Mouse (Mus musculus): ENCODE data around the gene Abcc8. TPM values are rescaled to one million over a fixed set of nuclear protein-coding genes. Genes with fewer than 3 reads are reported as not detected.

Gene Abcc8
- polyA plus RNA-seq, 1 experiment from 2014 or later = 1.5 TPM

- DNase-seq (ENCODE audit: extremely low spot score, low spot score) = no peak
- Histone ChIP-seq H3K27ac (no peak overlapping the region), H3K36me3 (replicated peaks) (peaks cover 100% of the 10 kb centered on the region), H3K9me3 (no peaks in the 10 kb centered on the region), H3K4me1 (no peaks in the 10 kb centered on the region), H3K27me3 (ENCODE audit: poor library complexity, severe bottlenecking) (no peaks in the 10 kb centered on the region), H3K4me3 (no peak overlapping the region)
- WGBS = 95% methylated on average over 8 of the region's 8 CpGs
Observed at GRCm38 (mm10) chr7:46060688-46061087, 119.1 kb downstream of the Abcc8 start.

- Histone ChIP-seq H3K36me3 (replicated peaks) (peaks cover 100% of the 10 kb centered on the region), H3K4me3 (no peak overlapping the region), H3K27me3 (ENCODE audit: poor library complexity, severe bottlenecking) (no peaks in the 10 kb centered on the region), H3K9me3 (no peaks in the 10 kb centered on the region), H3K27ac (no peak overlapping the region), H3K4me1 (no peaks in the 10 kb centered on the region)
- WGBS = 92% methylated on average over 11 of the region's 11 CpGs
- no peak for DNase-seq (ENCODE audit: extremely low spot score, low spot score)
Observed at GRCm38 (mm10) chr7:46058882-46059281, 121.0 kb downstream of the Abcc8 start.

Other genes with a start within 250 kb of the Abcc8 start
- 0.10 and 0.33 TPM in 2 replicates for gene Abcc6, start 149.7 kb downstream of the Abcc8 start, polyA plus RNA-seq (2016; fragmentation: Nextera tagmentation; extraction: Ambion mirVana)
- gene Nomo1, start 146.3 kb downstream of the Abcc8 start, polyA plus RNA-seq (2016; fragmentation: Nextera tagmentation; extraction: Ambion mirVana) = 33.7 and 33.8 TPM in 2 replicates
- gene Kcnj11, start 79.3 kb downstream of the Abcc8 start, polyA plus RNA-seq (2016; fragmentation: Nextera tagmentation; extraction: Ambion mirVana) = 0.12 and 0.54 TPM in 2 replicates
- 3.6 and 4.4 TPM in 2 replicates for gene Ush1c, start 58.5 kb upstream of the Abcc8 start, polyA plus RNA-seq (2016; fragmentation: Nextera tagmentation; extraction: Ambion mirVana)
- gene Otog, start 61.0 kb upstream of the Abcc8 start, polyA plus RNA-seq (2016; fragmentation: Nextera tagmentation; extraction: Ambion mirVana) = 0.07 TPM in 1 of 2 replicates, not detected in the other
- not detected in 2 replicates for gene Myod1, start 196.4 kb upstream of the Abcc8 start, polyA plus RNA-seq (2016; fragmentation: Nextera tagmentation; extraction: Ambion mirVana)
- 0.20 and 0.24 TPM in 2 replicates for gene Kcnc1, start 216.5 kb upstream of the Abcc8 start, polyA plus RNA-seq (2016; fragmentation: Nextera tagmentation; extraction: Ambion mirVana)

Measured in forebrain, embryonic 10.5 days (tissue).